ENCODE assay signal across 16 mouse cellular contexts in genomic region chr2:3158682-3159412, GRCm38 (mm10). TPM values are rescaled to one million over a fixed set of nuclear protein-coding genes. Genes with fewer than 3 reads are reported as not detected.
DNase-seq lines count a peak whose midpoint lies in the region; ATAC-seq lines count a peak whose summit lies in the region.
"Had no signal": no experiment of that assay in that cellular context is flagged by ENCODE, and none has a peak within 500 bp of the region (broad histone marks: within the 10 kb centered on the region; RNA-seq: fewer than 3 reads in every experiment).

No protein-coding gene starts in this region.

- H3K4me1 ChIP-seq in embryonic facial prominence, embryonic 12.5 days = peaks cover 13% of the 10 kb centered on the region
- H3K4me1 ChIP-seq in embryonic facial prominence, embryonic 10.5 days = peaks cover 15% of the 10 kb centered on the region
- peaks cover 32% of the 10 kb centered on the region for H3K4me1 ChIP-seq in lung, embryonic 16.5 days (replicated peaks; ENCODE audit: control insufficient read depth, insufficient read depth, low read length)
- peaks cover 26% of the 10 kb centered on the region for H3K4me1 ChIP-seq in stomach, embryonic 16.5 days (ENCODE audit: control insufficient read depth, insufficient read depth, low read length)

- DNase-seq in embryonic facial prominence, embryonic 10.5 days (ENCODE audit: low spot score) = no peak
- DNase-seq in lung, adult 18-20 months = peak; percentile 33 to 62
- DNase-seq in lung, postnatal 14 days = no peak
- no peak for DNase-seq in spleen, postnatal 4 days (ENCODE audit: low spot score in 2 of 2)
- no peak for DNase-seq in spleen, postnatal 14 days (ENCODE audit: low spot score in 2 of 2)
- DNase-seq: adrenal gland, postnatal 10 days; cerebellum, postnatal 25 days; gastrocnemius, postnatal 25 days; heart, postnatal 14 days; kidney, postnatal 4 days had no signal

- H3K27me3 ChIP-seq in embryonic facial prominence, embryonic 12.5 days = no peaks in the 10 kb centered on the region
- H3K27me3 ChIP-seq in embryonic facial prominence, embryonic 10.5 days (replicated peaks; ENCODE audit: low read depth, poor library complexity, severe bottlenecking) = no peaks in the 10 kb centered on the region
- no peaks in the 10 kb centered on the region for H3K27me3 ChIP-seq in lung, embryonic 16.5 days (ENCODE audit: control insufficient read depth, insufficient read depth, low read depth, low read length)
- no peaks in the 10 kb centered on the region for H3K27me3 ChIP-seq in stomach, embryonic 16.5 days (ENCODE audit: control insufficient read depth, insufficient read depth, low read length)
- H3K27me3 ChIP-seq: liver, embryonic 12.5 days had no signal

- no peak overlapping the region for H3K4me2 ChIP-seq in embryonic facial prominence, embryonic 12.5 days (replicated peaks)
- H3K4me2 ChIP-seq in lung, embryonic 16.5 days (ENCODE audit: low read depth, low read length) = 0 out of 2 replicates have a peak overlapping the region, but pooled peaks have one; percentile 4
- H3K4me2 ChIP-seq in stomach, embryonic 16.5 days (ENCODE audit: low read depth, low read length) = no peak overlapping the region
- H3K4me2 ChIP-seq: liver, embryonic 12.5 days had no signal

- no peak overlapping the region for H3K4me3 ChIP-seq in embryonic facial prominence, embryonic 12.5 days
- no peak overlapping the region for H3K4me3 ChIP-seq in embryonic facial prominence, embryonic 10.5 days
- no peak overlapping the region for H3K4me3 ChIP-seq in lung, embryonic 16.5 days (ENCODE audit: low read length)
- no peak overlapping the region for H3K4me3 ChIP-seq in stomach, embryonic 16.5 days (replicated peaks; ENCODE audit: low read length)
- H3K4me3 ChIP-seq: erythroblast, embryonic 14.5 days; liver, embryonic 12.5 days; midbrain, embryonic 10.5 days had no signal

- H3K36me3 ChIP-seq in embryonic facial prominence, embryonic 12.5 days = no peaks in the 10 kb centered on the region
- H3K36me3 ChIP-seq in embryonic facial prominence, embryonic 10.5 days (replicated peaks) = no peaks in the 10 kb centered on the region
- no peaks in the 10 kb centered on the region for H3K36me3 ChIP-seq in lung, embryonic 16.5 days (ENCODE audit: control insufficient read depth, insufficient read depth, low read length)
- H3K36me3 ChIP-seq in stomach, embryonic 16.5 days (ENCODE audit: control insufficient read depth, insufficient read depth, low read length) = no peaks in the 10 kb centered on the region
- H3K36me3 ChIP-seq: liver, embryonic 12.5 days; midbrain, embryonic 10.5 days had no signal

- H3K9me3 ChIP-seq in embryonic facial prominence, embryonic 12.5 days = no peaks in the 10 kb centered on the region
- no peaks in the 10 kb centered on the region for H3K9me3 ChIP-seq in embryonic facial prominence, embryonic 10.5 days
- no peaks in the 10 kb centered on the region for H3K9me3 ChIP-seq in lung, embryonic 16.5 days (ENCODE audit: control insufficient read depth, low read length)
- H3K9me3 ChIP-seq in stomach, embryonic 16.5 days (replicated peaks; ENCODE audit: control insufficient read depth, low read length) = no peaks in the 10 kb centered on the region
- H3K9me3 ChIP-seq: liver, embryonic 12.5 days; midbrain, embryonic 10.5 days had no signal

- no peak overlapping the region for H3K9ac ChIP-seq in embryonic facial prominence, embryonic 12.5 days
- no peak overlapping the region for H3K9ac ChIP-seq in lung, embryonic 16.5 days (ENCODE audit: low read length)
- no peak overlapping the region for H3K9ac ChIP-seq in stomach, embryonic 16.5 days (ENCODE audit: low read length)
- H3K9ac ChIP-seq: liver, embryonic 12.5 days had no signal

- 70% methylated on average over 8 of the region's 8 CpGs for WGBS in embryonic facial prominence, embryonic 12.5 days
- WGBS in embryonic facial prominence, embryonic 10.5 days = 82% methylated on average over 8 of the region's 8 CpGs
- 29% methylated on average over 8 of the region's 8 CpGs for WGBS in lung, embryonic 16.5 days
- WGBS in stomach, embryonic 16.5 days = 35% methylated on average over 8 of the region's 8 CpGs

- H3K27ac ChIP-seq in embryonic facial prominence, embryonic 12.5 days = 0 out of 2 replicates have a peak overlapping the region, but pooled peaks have one; percentile 23
- no peak overlapping the region for H3K27ac ChIP-seq in embryonic facial prominence, embryonic 10.5 days (replicated peaks)
- H3K27ac ChIP-seq in lung, embryonic 16.5 days (ENCODE audit: low read length) = peak overlapping the region; percentile 78
- H3K27ac ChIP-seq in stomach, embryonic 16.5 days (ENCODE audit: low read length) = peak overlapping the region; percentile 58
- H3K27ac ChIP-seq: liver, embryonic 12.5 days; midbrain, embryonic 10.5 days had no signal

- no peak for ATAC-seq in embryonic facial prominence, embryonic 12.5 days (ENCODE audit: insufficient number of reproducible peaks, insufficient read depth, low FRiP score, low TSS enrichment)
- ATAC-seq in lung, embryonic 16.5 days (ENCODE audit: low read depth) = no peak
- ATAC-seq in stomach, embryonic 16.5 days (ENCODE audit: insufficient read depth, low FRiP score) = no peak
- ATAC-seq: liver, embryonic 12.5 days had no signal

RNA-seq across cellular contexts. Expression of gene Fam171a1, which starts 44.8 kb away (rescaled TPM):
- polyA plus RNA-seq in embryonic facial prominence, embryonic 12.5 days (2016; fragmentation: Nextera tagmentation; extraction: Ambion mirVana) = 41.1 and 41.9 TPM in 2 replicates
- 38.9 and 39.5 TPM in 2 replicates for polyA plus RNA-seq in embryonic facial prominence, embryonic 10.5 days (2016; fragmentation: Nextera tagmentation; extraction: Ambion mirVana)
- polyA plus RNA-seq in lung, embryonic 16.5 days (2015; fragmentation: Nextera tagmentation; extraction: Ambion mirVana) = 49.7 and 54.6 TPM in 2 replicates
- 24.1 and 25.5 TPM in 2 replicates for polyA plus RNA-seq in stomach, embryonic 16.5 days (2015; fragmentation: Nextera tagmentation; extraction: Ambion mirVana)

Comparison
In these comparisons a context has a peak if more than half of its experiments do, and no peak if none do; other contexts are left out.
1. DNase-seq: peak in lung, adult 18-20 months (2 of 2); none in embryonic facial prominence, embryonic 10.5 days (single experiment), lung, postnatal 14 days (single experiment), spleen, postnatal 4 days (0 of 2) and spleen, postnatal 14 days (0 of 2).